Mouse (Mus musculus) heart, embryonic 14.5 days (tissue): ENCODE measurements around the gene Fam126a. TPM values are rescaled to one million over a fixed set of nuclear protein-coding genes. Genes with fewer than 3 reads are reported as not detected.
A peak's percentile ranks its signal among the peaks of the same experiment; 100 is the strongest.

ENCODE experiments used
- ATAC-seq: fragments of 200-750 bp; cut with Nextera tagmentation; 2 replicates; pipeline ENCODE4 v1.8.0; 2017; ENCODE audit warnings: low read depth, moderate TSS enrichment; ENCODE audit not compliant: insufficient number of reproducible peaks, insufficient read depth, low FRiP score
- H3K27ac ChIP-seq, 2 experiments: fragments of 200-500 bp in 1 of 2; fragments of 300-500 bp in 1 of 2; sonication (generic) in 1 of 2; replicated peaks in 1 of 2; 2 replicates each; pipeline ENCODE4 v1.5.1; 2012 to 2014; ENCODE audit warnings: low read depth in 2 of 2, low read length in 2 of 2, control low read depth in 1 of 2, mild to moderate bottlenecking in 1 of 2, mixed read lengths in 1 of 2; ENCODE audit not compliant: control insufficient read depth in 1 of 2, insufficient read depth in 1 of 2
- H3K27me3 ChIP-seq: fragments of 300-500 bp; sonication (generic); 2 replicates; pipeline ENCODE4 v1.6.1; 2014; ENCODE audit warnings: mild to moderate bottlenecking, low read length, control low read depth; ENCODE audit not compliant: control insufficient read depth, insufficient read depth
- H3K36me3 ChIP-seq: fragments of 300-500 bp; sonication (generic); 2 replicates; pipeline ENCODE4 v1.6.1; 2014; ENCODE audit warnings: mild to moderate bottlenecking, control low read depth, low read length, mixed read lengths; ENCODE audit not compliant: control insufficient read depth, insufficient read depth
- H3K4me1 ChIP-seq, 2 experiments: fragments of 200-500 bp in 1 of 2; fragments of 300-500 bp in 1 of 2; sonication (generic) in 1 of 2; 2 replicates each; pipeline ENCODE4 v1.6.1; 2012 to 2014; ENCODE audit warnings: low read length in 2 of 2, control low read depth in 1 of 2, mixed read lengths in 1 of 2; ENCODE audit not compliant: control insufficient read depth in 2 of 2, insufficient read depth in 2 of 2
- H3K4me2 ChIP-seq: fragments of 300-500 bp; sonication (generic); 2 replicates; pipeline ENCODE4 v1.6.1; 2014; ENCODE audit warnings: mild to moderate bottlenecking, low read length
- H3K4me3 ChIP-seq, 2 experiments: fragments of 200-500 bp in 1 of 2; fragments of 300-500 bp in 1 of 2; sonication (generic) in 1 of 2; 2 replicates each; pipeline ENCODE4 v1.5.1; 2012 to 2014; ENCODE audit warnings: low read length in 2 of 2, mild to moderate bottlenecking in 2 of 2, control low read depth in 1 of 2, low read depth in 1 of 2, moderate library complexity in 1 of 2; ENCODE audit not compliant: control insufficient read depth in 1 of 2, insufficient read depth in 1 of 2
- H3K9ac ChIP-seq: fragments of 300-500 bp; sonication (generic); 2 replicates; pipeline ENCODE4 v1.6.1; 2014; ENCODE audit warnings: mild to moderate bottlenecking, low read length
- H3K9me3 ChIP-seq: fragments of 300-500 bp; sonication (generic); 2 replicates; pipeline ENCODE4 v1.6.1; 2016; ENCODE audit warnings: low read length, control low read depth; ENCODE audit not compliant: control insufficient read depth
- WGBS: fragments of 180-500 bp; shearing (Covaris S2); extraction: QIAGEN DNeasy Blood & Tissue Kit; methylation state at CpG from one replicate; pipeline ENCODE4 v1.1.7; 2014; 5-methylcytosine and 5-hydroxymethylcytosine counted together
- polyA plus RNA-seq: library from polyadenylated mRNA; unstranded; fragments of >200 nt; fragmentation: Nextera tagmentation; extraction: Ambion mirVana; gene quantifications from 2 replicates; pipeline ENCODE4 v1.2.1, GENCODE M21; 2014

Fam126a gene
- polyA plus RNA-seq, 1 experiment from 2014 or later, result 45.4 TPM

DNA sequence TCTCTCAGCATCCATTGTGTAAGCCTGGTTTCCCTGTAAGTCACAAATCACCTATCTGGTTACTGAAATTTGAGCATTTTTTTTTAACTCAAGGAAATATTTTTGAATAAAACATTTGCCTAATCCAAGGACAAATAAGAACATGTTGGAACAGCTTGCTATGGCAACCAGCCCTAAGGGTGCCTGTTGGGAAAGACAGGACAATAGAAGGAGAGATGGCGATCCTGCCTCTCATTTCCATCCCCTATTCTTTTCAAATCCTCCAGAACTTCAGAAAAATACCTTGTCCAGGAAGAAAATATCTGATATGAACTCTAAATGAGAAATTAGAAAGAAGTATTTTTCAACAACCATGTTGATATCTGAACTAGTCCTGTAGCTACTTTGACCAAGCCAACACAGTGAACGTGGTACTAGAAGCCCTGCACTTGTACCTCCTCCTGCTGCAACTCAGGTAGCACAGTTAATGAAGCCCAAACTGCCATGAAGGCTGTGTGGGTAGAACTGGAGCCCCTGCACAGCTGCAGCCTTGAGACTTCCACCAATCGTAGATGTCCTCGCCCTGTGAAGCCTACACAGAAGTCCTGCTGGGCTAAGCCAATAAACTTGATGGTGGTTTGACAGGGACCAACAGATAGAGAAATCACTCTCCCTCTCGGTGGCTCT is 17.0 kb downstream of the Fam126a start:
- H3K36me3 ChIP-seq, result peaks cover 4% of the 10 kb centered on the region; the same call in 1 of the 2 replicates
- no peaks in the 10 kb centered on the region; a peak in 1 of 4 replicates for H3K4me1 ChIP-seq
- no peak overlapping the region for H3K9ac ChIP-seq
- no peaks in the 10 kb centered on the region for H3K9me3 ChIP-seq
- no peak for ATAC-seq
- H3K4me3 ChIP-seq, result no peak overlapping the region
- no peaks in the 10 kb centered on the region for H3K27me3 ChIP-seq
- H3K4me2 ChIP-seq, result no peak overlapping the region
- no peak overlapping the region for H3K27ac ChIP-seq
- 67% methylated on average over 5 of the region's 5 CpGs for WGBS

DNA sequence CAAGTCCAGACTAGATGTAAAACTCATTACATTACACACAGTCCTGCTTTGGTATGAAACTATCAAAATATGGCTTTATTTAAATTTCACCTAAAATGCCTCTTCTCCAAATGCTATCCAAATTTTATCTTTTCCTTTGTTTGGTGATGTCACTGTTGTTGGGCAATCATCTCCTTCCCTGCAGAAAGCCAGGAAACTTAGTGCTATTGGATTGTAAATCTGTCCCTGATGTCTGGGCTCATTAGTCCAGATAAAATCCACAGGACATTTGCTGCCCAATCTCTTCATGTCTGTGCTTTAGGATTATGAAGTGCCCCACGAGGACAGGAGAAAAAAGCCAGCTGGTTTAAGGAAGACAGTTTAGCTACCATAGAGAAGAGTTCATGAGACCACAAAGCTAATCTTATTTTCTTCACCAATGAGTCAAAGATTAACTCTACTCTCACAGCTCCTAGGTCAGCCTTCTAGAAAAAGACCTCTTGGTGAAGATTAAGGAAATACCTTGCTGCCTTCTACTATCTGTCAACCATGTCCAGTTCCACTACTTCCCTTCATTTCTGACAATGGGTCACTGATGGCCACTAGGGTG is 31.3 kb downstream of the Fam126a start:
- no peaks in the 10 kb centered on the region for H3K27me3 ChIP-seq
- no peak overlapping the region for H3K27ac ChIP-seq
- H3K9me3 ChIP-seq, result no peaks in the 10 kb centered on the region
- 66% methylated on average over 1 of the region's 1 CpGs for WGBS
- peaks cover 19% of the 10 kb centered on the region for H3K36me3 ChIP-seq
- H3K4me2 ChIP-seq, result no peak overlapping the region
- peaks cover 2 to 8% of the 10 kb centered on the region in 2 experiments; a peak in 3 of 4 replicates for H3K4me1 ChIP-seq
- no peak overlapping the region for H3K4me3 ChIP-seq
- H3K9ac ChIP-seq, result no peak overlapping the region
- no peak for ATAC-seq

DNA sequence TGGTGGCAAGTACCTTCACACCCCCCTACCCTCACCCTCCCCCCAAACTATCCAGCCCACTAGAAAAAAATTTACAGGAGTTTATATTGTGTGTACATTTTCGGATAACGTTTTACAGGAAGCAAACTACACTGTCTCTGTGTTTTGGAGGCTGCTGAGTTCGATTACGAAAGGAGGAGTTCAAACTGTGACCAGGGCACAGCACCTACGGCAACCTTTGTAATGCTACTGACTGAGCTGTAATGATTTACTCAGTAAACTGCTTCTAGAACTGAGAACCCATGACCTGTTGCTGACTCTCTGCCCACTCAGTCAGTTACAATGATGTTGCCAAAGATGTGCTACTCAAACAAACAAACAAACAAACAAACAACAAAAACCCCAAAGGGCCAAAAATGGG is 34.5 kb downstream of the Fam126a start:
- Histone ChIP-seq H3K4me2 (no peak overlapping the region), H3K9me3 (no peaks in the 10 kb centered on the region), H3K27me3 (no peaks in the 10 kb centered on the region), H3K9ac (no peak overlapping the region), H3K27ac (no peak overlapping the region), H3K36me3 (peaks cover 23% of the 10 kb centered on the region), H3K4me3 (no peak overlapping the region), H3K4me1 (peaks cover 6 to 26% of the 10 kb centered on the region in 2 experiments)
- no peak for ATAC-seq
- 86% methylated on average over 5 of the region's 5 CpGs for WGBS

GRCm38 (mm10) chr5:23994929-23995328 is 35.6 kb downstream of the Fam126a start:
- no peaks in the 10 kb centered on the region for H3K9me3 ChIP-seq
- H3K9ac ChIP-seq, result no peak overlapping the region
- peaks cover 25% of the 10 kb centered on the region for H3K36me3 ChIP-seq
- WGBS, result 74% methylated on average over 3 of the region's 3 CpGs
- ATAC-seq, result no peak
- H3K4me2 ChIP-seq, result no peak overlapping the region
- H3K4me1 ChIP-seq, result peaks cover 6 to 29% of the 10 kb centered on the region in 2 experiments
- H3K4me3 ChIP-seq, result no peak overlapping the region
- no peaks in the 10 kb centered on the region for H3K27me3 ChIP-seq
- H3K27ac ChIP-seq, result no peak overlapping the region

DNA sequence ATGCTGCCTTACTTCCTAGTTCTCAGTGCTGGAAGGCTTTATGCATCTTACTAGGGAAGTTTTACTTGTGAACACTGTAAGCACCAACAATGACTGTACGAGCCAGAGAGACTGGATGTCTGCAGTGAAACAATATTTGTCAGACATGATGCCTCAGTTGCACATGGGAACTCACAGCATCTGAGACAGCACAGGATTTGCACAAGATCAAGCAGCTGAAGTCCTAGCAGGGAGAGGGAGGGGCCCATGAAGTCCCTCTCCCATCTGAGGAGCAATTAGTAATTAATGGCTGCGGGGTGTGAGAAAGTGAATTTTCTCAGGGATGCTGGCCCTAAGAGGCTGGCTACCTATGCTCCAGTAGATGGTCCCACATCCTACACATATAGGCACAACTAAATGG is 36.3 kb downstream of the Fam126a start:
- Histone ChIP-seq H3K9ac (no peak overlapping the region), H3K9me3 (no peaks in the 10 kb centered on the region), H3K4me1 (peaks cover 6 to 29% of the 10 kb centered on the region in 2 experiments), H3K27ac (peak overlapping the region; percentile 47 to 88), H3K4me2 (no peak overlapping the region), H3K4me3 (no peak overlapping the region), H3K36me3 (peaks cover 20% of the 10 kb centered on the region), H3K27me3 (no peaks in the 10 kb centered on the region)
- 83% methylated on average over 2 of the region's 2 CpGs for WGBS
- no peak for ATAC-seq

- H3K36me3 ChIP-seq, result peaks cover 13% of the 10 kb centered on the region
- peak overlapping the region; percentile 35 for H3K9ac ChIP-seq
- ATAC-seq, result no peak
Observed at GRCm38 (mm10) chr5:23993553-23993894, 37.0 kb downstream of the Fam126a start.

DNA sequence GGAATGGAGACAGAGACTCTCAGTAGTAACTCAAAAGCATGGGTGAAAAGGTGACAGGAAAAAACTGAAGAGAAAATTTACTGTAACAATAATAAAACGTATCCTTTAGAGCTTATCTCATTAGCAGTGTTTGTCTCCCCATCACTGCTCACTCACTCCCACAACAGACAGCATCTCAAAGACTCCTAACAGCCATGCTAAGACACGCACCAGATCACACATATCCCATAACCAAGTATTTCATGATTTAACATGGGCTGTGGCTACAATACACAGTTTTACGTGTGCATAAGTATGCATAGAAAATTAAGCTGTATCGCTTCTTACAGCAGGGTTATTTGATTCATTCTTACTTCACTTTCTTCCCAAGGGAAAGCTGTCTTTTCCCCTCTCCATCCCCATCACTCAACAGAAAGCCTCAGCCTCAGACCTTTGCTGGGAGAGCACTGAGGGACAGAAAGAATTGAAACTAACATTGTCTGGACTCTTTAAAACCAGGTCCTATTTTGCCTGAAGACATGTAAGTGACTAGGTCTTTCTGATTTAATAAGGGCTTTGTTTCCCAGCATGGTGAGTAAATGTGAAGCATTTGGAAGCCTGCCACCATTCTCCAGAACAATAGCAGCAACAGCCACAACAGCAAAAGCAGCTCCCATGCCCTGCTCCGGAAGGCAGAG is 37.5 kb downstream of the Fam126a start:
- no peaks in the 10 kb centered on the region for H3K9me3 ChIP-seq
- no peak overlapping the region for H3K4me3 ChIP-seq
- H3K27ac ChIP-seq, result peak overlapping the region; percentile 88 to 94
- H3K4me1 ChIP-seq, result peaks cover 6 to 29% of the 10 kb centered on the region in 2 experiments
- WGBS, result 40% methylated on average over 5 of the region's 5 CpGs
- ATAC-seq, result no peak
- H3K36me3 ChIP-seq, result peaks cover 8% of the 10 kb centered on the region; the same call in 1 of the 2 replicates
- H3K27me3 ChIP-seq, result no peaks in the 10 kb centered on the region
- peak overlapping the region; percentile 38 for H3K4me2 ChIP-seq
- H3K9ac ChIP-seq, result peak overlapping the region; percentile 35

More at GRCm38 (mm10) chr5:23993553-23993894, 37.0 kb downstream of the Fam126a start:
- 7% methylated on average over 2 of the region's 2 CpGs for whole genome bisulfite sequencing
- Histone ChIP-seq H3K4me3 (no peak overlapping the region), H3K4me2 (peak overlapping the region; percentile 38), H3K27me3 (no peaks in the 10 kb centered on the region), H3K4me1 (peaks cover 6 to 29% of the 10 kb centered on the region in 2 experiments), H3K9me3 (no peaks in the 10 kb centered on the region), H3K27ac (peak overlapping the region; percentile 88 to 94)
